Mouse (Mus musculus) mouse trophoblast stem cell (cell line): ENCODE data around the gene Sbf1.

ENCODE experiments used
- in situ Hi-C, 2 experiments: fragments of 300-500 bp; cut with MseI, MboI; formaldehyde crosslinking; loops; 2 replicates in 1 of 2; 3 replicates in 1 of 2; pipeline ENCODE4 v1.15.1; 2025

The Sbf1 gene

DNA sequence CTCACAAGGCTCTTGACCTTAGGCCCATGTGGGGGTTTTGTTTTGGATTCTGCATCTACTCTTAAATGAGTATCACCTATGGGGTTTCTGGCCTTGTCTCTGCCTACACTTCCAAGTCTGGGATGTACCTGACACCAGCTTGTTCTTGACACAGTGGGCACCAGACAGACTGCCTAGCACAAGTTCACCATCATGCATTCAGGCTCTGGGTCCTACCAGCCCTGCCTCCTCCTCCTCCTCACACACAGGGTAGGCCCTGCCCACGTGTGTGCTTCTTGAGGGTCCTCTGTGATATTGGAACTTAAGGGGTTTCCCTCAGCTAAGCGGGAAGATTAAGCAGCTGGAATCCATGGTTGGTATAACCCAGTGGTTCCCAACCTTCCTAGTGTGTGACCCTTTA, 31.0 kb downstream of the Sbf1 start:
- in situ Hi-C loops = no loop called here

DNA sequence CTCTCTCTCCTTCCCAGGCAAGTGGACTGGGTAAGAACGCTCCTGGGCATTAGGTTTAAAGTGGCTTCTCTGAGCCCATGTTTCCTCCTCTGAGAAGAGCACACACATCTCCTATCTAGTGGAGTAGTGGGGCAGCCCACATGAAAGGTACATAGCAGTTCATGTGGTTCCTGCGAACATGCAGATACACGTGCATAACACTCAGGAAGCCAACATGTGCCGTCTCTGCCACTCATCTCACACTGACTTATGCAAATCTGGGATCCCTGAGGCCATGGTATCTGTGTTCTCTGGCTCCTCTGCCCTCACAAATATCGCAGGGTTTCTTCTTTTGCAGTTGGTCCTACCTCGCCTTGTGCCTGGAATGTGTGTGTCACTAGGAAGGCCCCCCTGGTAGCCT, 32.6 kb downstream of the Sbf1 start:
- in situ Hi-C loops = no loop called here

DNA sequence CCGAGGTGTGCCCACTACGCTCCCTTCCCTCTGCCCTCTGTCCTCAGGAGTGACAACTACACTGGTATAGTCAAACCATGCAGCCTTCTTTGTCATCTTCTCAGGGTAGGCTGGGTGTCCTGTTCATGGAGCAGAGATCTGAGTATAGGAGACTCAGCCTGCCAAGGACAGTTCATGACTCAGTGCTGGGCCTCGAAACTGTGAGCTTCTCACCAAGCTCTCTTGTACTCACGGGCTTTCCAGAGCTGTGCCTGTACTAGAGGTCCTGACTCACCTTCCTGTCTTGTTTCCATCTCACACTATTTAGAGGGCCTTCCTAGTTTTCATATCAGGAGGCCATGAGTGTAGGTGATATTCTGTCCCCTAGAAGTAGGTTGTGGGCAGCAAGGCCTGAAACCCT, 37.7 kb downstream of the Sbf1 start:
- in situ Hi-C loops = no loop called here

DNA sequence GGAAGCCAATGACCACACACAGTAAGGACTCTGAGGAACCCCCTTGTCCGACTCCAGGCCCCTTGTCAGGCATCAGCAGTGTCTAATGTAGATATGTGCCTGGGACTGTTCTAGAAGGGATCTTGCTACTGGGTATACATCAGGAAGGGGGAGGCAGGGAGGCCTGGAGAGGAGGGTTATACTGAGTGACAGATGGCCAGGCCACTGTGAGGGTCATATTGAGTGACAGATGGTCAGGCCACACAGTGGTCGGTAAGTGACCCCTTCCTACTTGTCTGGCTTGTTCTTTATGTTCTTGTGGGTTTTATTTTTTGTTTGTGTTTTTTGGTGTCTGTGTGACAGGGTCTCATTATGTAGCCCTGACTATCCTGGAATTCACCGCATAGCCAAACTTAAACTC, 39.6 kb downstream of the Sbf1 start:
- in situ Hi-C loops = no loop called here

DNA sequence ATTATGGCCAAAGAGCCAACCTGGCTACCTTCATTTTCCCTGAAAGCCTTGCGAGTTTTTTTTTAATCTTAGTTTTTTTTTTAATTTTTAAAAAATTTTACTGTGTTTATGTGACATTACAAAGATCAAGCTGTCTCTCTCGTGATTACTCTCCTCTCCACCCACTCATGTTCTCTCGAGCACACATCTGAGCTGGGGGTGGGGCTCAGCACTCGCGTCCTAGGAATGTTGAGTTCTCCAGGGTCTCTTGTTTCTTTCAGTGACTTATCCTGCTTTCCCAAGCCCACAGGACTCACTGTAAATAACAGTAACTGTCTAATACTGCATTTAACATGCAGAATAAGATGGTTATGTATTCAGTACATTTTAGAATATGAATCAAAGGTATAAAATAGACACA, 50.6 kb downstream of the Sbf1 start:
- in situ Hi-C loops = no loop called here

DNA sequence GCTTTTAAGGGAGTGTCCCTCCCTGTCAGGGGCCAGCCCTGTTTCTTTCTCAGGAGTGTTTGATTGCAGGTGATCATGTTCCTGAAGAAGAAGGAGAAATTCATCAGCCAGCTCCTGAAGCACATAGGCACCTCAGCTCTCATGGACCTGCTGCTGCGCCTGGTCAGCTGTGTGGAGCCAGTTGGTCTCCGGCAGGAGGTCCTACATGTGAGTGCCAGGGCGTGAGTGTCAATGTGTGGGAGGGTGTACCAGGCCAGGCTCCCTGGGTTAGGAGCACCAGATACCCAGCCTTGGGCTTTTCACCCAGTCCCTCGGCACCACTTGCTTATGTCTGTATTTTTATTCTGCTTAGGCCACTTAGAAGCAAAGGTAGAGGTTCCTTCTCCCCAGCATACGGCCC, 56.1 kb downstream of the Sbf1 start:
- in situ Hi-C loops = no loop called here

DNA sequence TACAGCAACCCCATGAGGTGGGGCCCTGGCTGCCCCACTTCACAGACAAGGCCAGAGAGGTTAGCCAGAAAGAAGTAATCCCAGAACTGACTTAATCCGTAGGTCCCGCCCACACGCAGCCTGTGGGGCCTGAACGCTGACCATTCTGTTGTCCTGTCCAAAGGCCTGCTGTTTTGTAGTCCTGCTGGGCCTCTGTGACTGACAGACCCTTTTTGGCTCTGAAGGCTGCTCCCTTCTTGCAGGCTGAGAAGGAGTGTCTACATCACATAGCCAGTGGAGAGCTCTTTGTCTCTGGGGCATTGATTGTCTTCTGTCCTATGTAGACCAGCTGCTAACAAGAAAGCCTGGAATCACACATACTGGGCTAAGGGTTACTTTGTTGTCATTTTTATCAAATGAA, 59.8 kb downstream of the Sbf1 start:
- in situ Hi-C loops = no loop called here

DNA sequence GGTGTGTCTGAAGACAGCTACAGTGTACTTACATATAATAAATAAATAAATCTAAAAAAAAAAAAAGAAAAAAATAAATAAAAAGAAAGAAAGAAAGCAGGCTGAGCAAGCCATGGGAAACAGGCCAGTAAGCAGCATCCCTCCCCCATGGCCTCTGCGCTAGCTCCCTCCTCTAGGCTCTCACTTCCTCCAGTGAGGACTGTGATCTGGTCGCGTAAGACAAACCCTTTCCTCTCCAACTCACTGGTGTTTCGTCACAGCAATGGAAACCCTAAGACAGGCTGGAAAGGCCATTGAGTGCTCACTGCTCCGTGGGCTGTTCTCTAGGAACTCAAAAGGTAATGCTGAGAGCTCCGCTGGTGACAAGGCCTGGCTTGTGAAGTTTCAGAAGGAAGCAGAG, 66.0 kb downstream of the Sbf1 start:
- in situ Hi-C loops = no loop called here

DNA sequence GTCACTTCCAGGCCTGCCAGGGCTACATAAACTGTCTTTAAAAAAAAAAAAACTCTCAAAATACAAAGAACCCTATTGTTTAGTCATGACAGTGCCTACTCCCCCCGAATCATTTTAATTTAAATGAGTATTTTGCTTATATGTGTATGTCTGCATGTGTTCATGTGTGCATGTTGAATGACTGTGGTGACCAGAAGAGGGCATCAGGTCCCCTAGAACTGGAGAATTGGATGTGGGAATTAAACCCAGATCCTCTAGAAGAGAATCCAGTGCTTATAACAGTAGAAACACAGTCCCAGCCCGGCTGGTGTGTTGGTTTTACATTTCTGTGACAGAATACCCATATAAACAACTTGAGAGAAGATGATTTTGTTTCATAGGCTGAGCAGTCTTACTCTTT, 74.1 kb downstream of the Sbf1 start:
- in situ Hi-C loops = no loop called here

DNA sequence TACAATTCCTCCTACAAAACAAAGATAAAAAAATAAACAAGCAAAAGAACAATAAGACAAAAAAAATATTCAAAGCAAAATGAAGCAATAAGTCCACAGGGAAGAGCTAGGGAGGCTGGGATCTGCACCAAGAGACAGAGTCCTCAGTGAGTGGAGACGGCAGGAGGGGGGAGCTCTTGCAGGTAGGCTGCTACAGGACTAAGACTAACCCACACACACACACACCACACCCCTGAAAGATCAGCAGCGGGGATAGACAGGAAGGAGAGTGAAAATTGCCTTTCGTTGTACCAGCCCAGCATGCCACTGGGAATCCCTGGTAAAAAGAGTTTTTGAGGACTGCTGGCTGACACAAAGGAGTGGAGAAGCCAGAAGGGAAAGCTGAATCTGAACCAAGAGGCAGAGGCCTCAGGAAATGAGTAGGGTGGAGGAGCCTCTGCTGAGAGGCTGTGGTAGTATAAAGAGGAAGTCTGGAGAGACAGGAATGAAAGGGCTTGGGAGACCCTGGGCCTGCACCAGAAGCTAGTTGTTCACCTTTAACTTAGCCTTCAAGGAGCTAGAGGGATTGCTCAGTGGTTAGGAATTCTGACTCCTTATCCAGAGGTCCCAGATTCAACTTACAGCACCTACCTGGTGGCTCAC, 75.2 kb downstream of the Sbf1 start:
- in situ Hi-C loops = no loop called here
